8 mouse cellular contexts compared by ENCODE assay signal in genomic region chr7:118128925-118129429, GRCm38 (mm10). TPM values are rescaled to one million over a fixed set of nuclear protein-coding genes. Genes with fewer than 3 reads are reported as not detected.
DNase-seq lines count a peak whose midpoint lies in the region; ATAC-seq and TF ChIP-seq lines count a peak whose summit lies in the region.

No protein-coding gene starts in this region.

- H3K4me1 ChIP-seq in lung, adult 2 months (ENCODE audit: control insufficient read depth, insufficient read depth, low read length), result no peaks in the 10 kb centered on the region; the same call in 1 of the 2 replicates
- 0 out of 2 replicates have a peak, but pooled peaks cover 3% of the 10 kb centered on the region for H3K4me1 ChIP-seq in brown adipose tissue, adult 24 weeks (ENCODE audit: control insufficient read depth, insufficient read depth, insufficient read length, low read length)
- H3K4me1 ChIP-seq in forebrain, embryonic 12.5 days, result peaks cover 28% of the 10 kb centered on the region
- H3K4me1 ChIP-seq in kidney, embryonic 15.5 days, result peaks cover 30% of the 10 kb centered on the region
- H3K4me1 ChIP-seq in megakaryocyte, embryonic 14.5 days, result peaks cover 34% of the 10 kb centered on the region

- peak; percentile 82 for ATAC-seq in forebrain, embryonic 12.5 days (ENCODE audit: low FRiP score)
- peak; percentile 79 for ATAC-seq in kidney, embryonic 15.5 days (replicated peaks; ENCODE audit: low FRiP score)

- peak overlapping the region; percentile 57 for H3K27ac ChIP-seq in brown adipose tissue, adult 24 weeks (replicated peaks; ENCODE audit: low read depth, low read length)
- H3K27ac ChIP-seq in forebrain, embryonic 12.5 days, result peak overlapping the region; percentile 91
- H3K27ac ChIP-seq in kidney, embryonic 15.5 days, result peak overlapping the region; percentile 96

- no peak for TF ChIP-seq CTCF in lung, adult 2 months (IDR thresholded peaks at IDR 0.05; ENCODE audit: insufficient read depth, low read length)

- H3K36me3 ChIP-seq in forebrain, embryonic 12.5 days (replicated peaks), result peaks cover 23% of the 10 kb centered on the region
- peaks cover 28% of the 10 kb centered on the region for H3K36me3 ChIP-seq in kidney, embryonic 15.5 days
- H3K36me3 ChIP-seq in megakaryocyte, embryonic 14.5 days (replicated peaks; ENCODE audit: low read length), result peaks cover 32% of the 10 kb centered on the region

- H3K4me2 ChIP-seq in forebrain, embryonic 12.5 days, result peak overlapping the region; percentile 69
- H3K4me2 ChIP-seq in kidney, embryonic 15.5 days, result peak overlapping the region; percentile 75

- under 1% methylated on average over 21 of the region's 21 CpGs for WGBS in lung, adult 2 months
- WGBS in forebrain, embryonic 12.5 days, result under 1% methylated on average over 21 of the region's 21 CpGs
- WGBS in kidney, embryonic 15.5 days, result under 1% methylated on average over 21 of the region's 21 CpGs

- DNase-seq in lung, adult 2 months, result peak; percentile 44
- no peak for DNase-seq in lung, postnatal 4 days
- no peak for DNase-seq in thymus, adult 18-20 months
- no peak for DNase-seq in thymus, postnatal 36 days

- H3K4me3 ChIP-seq in lung, adult 2 months (replicated peaks; ENCODE audit: extremely low read depth, low read depth, low read length), result peak overlapping the region; percentile 90
- peak overlapping the region; percentile 73 for H3K4me3 ChIP-seq in brown adipose tissue, adult 24 weeks (ENCODE audit: insufficient read depth, low read depth, low read length)
- peak overlapping the region; percentile 75 for H3K4me3 ChIP-seq in forebrain, embryonic 12.5 days (replicated peaks)
- peak overlapping the region; percentile 89 for H3K4me3 ChIP-seq in kidney, embryonic 15.5 days (replicated peaks)
- peak overlapping the region; percentile 98 for H3K4me3 ChIP-seq in megakaryocyte, embryonic 14.5 days (replicated peaks)

- no peak for TF ChIP-seq POLR2A in lung, adult 2 months (IDR thresholded peaks at IDR 0.05; ENCODE audit: borderline replicate concordance, extremely low read depth, low read depth, low read length)

- H3K9me3 ChIP-seq in forebrain, embryonic 12.5 days, result no peaks in the 10 kb centered on the region
- no peaks in the 10 kb centered on the region for H3K9me3 ChIP-seq in kidney, embryonic 15.5 days (replicated peaks)
- H3K9me3 ChIP-seq in megakaryocyte, embryonic 14.5 days, result no peaks in the 10 kb centered on the region

- peak overlapping the region; percentile 85 for H3K9ac ChIP-seq in forebrain, embryonic 12.5 days
- peak overlapping the region; percentile 91 for H3K9ac ChIP-seq in kidney, embryonic 15.5 days

- no peaks in the 10 kb centered on the region for H3K27me3 ChIP-seq in forebrain, embryonic 12.5 days
- no peaks in the 10 kb centered on the region for H3K27me3 ChIP-seq in kidney, embryonic 15.5 days
- no peaks in the 10 kb centered on the region for H3K27me3 ChIP-seq in megakaryocyte, embryonic 14.5 days (replicated peaks)

RNA-seq across cellular contexts. Expression of gene Arl6ip1, which starts 0.5 kb away (rescaled TPM):
- polyA plus RNA-seq in lung, adult 2 months (2012; rRNA removed), result 58.1 and 110 TPM in 2 replicates
- polyA plus RNA-seq in brown adipose tissue, adult 24 weeks (2012; ENCODE audit: insufficient read depth, insufficient read length, missing spikeins), result 88.7 and 100 TPM in 2 replicates
- 624 and 683 TPM in 2 replicates for polyA plus RNA-seq in forebrain, embryonic 12.5 days (2016; fragmentation: Nextera tagmentation; extraction: Ambion mirVana)
- 517 and 562 TPM in 2 replicates for polyA plus RNA-seq in kidney, embryonic 15.5 days (2015; fragmentation: Nextera tagmentation; extraction: Ambion mirVana)
- 8.6 and 11.6 TPM in 2 replicates for polyA plus RNA-seq in megakaryocyte, embryonic 14.5 days (2012; ENCODE audit: insufficient read depth, low replicate concordance)

RNA-seq across cellular contexts. Expression of gene Rps15a, which starts 13.0 kb away (rescaled TPM):
- polyA plus RNA-seq in lung, adult 2 months (2012; rRNA removed), result 435 and 792 TPM in 2 replicates
- polyA plus RNA-seq in brown adipose tissue, adult 24 weeks (2012; ENCODE audit: insufficient read depth, insufficient read length, missing spikeins), result 331 and 680 TPM in 2 replicates
- 576 and 579 TPM in 2 replicates for polyA plus RNA-seq in forebrain, embryonic 12.5 days (2016; fragmentation: Nextera tagmentation; extraction: Ambion mirVana)
- polyA plus RNA-seq in kidney, embryonic 15.5 days (2015; fragmentation: Nextera tagmentation; extraction: Ambion mirVana), result 803 and 853 TPM in 2 replicates
- polyA plus RNA-seq in megakaryocyte, embryonic 14.5 days (2012; ENCODE audit: insufficient read depth, low replicate concordance), result 17.8 TPM in 1 of 2 replicates, not detected in the other

Comparison
In these comparisons a context has a peak if more than half of its experiments do, and no peak if none do; other contexts are left out.
1. RNA of gene Rps15a, which starts 13.0 kb away (polyA plus RNA-seq): 803 to 853 TPM in kidney, embryonic 15.5 days, 435 to 792 TPM in lung, adult 2 months, 576 to 579 TPM in forebrain, embryonic 12.5 days and 331 to 680 TPM in brown adipose tissue, adult 24 weeks; 17.8 TPM in megakaryocyte, embryonic 14.5 days; every median in the first group is over 10 times any median in the second.
2. Peak in every context shown above with its lines, with median percentiles within 50 percentile points of each other: H3K4me3 ChIP-seq and H3K27ac ChIP-seq.